Mouse (Mus musculus) erythroblast, embryonic 14.5 days (primary cell): ENCODE data around the gene Nacc2. TPM values are rescaled to one million over a fixed set of nuclear protein-coding genes. Genes with fewer than 3 reads are reported as not detected.

Experiments
- H3K27me3 ChIP-seq: 2 replicates; pipeline ENCODE4 v1.6.1; 2012; ENCODE audit warnings: inconsistent platforms; ENCODE audit not compliant: control insufficient read depth
- H3K36me3 ChIP-seq: 2 replicates; pipeline ENCODE4 v1.6.1; 2012; ENCODE audit warnings: mild to moderate bottlenecking, inconsistent platforms; ENCODE audit not compliant: control insufficient read depth
- H3K4me1 ChIP-seq: 2 replicates; pipeline ENCODE4 v1.6.1; 2012; ENCODE audit warnings: inconsistent platforms; ENCODE audit not compliant: control insufficient read depth
- H3K4me3 ChIP-seq: replicated peaks from 2 replicates; pipeline ENCODE3; 2012; ENCODE audit warnings: moderate library complexity, mild to moderate bottlenecking, inconsistent platforms
- H3K9me3 ChIP-seq: 2 replicates; pipeline ENCODE4 v1.6.1; 2012; ENCODE audit warnings: low read length, inconsistent platforms, mixed read lengths; ENCODE audit not compliant: control insufficient read depth
- GATA1 ChIP-seq: IDR thresholded peaks from 2 replicates; pipeline ENCODE4 v1.6.1; 2012; ENCODE audit warnings: low read length, inconsistent platforms, mixed read lengths
- TAL1 ChIP-seq: IDR thresholded peaks from 3 replicates; pipeline ENCODE4 v1.6.1; 2012; ENCODE audit warnings: low read length, inconsistent platforms, mixed read lengths
- polyA plus RNA-seq: library from polyadenylated mRNA; stranded (reverse); fragments of >175 nt; gene quantifications from 2 replicates; pipeline ENCODE4 v1.2.3, GENCODE M21; 2012

Gene Nacc2
- polyA plus RNA-seq, 1 experiment = 0.17 TPM

DNA sequence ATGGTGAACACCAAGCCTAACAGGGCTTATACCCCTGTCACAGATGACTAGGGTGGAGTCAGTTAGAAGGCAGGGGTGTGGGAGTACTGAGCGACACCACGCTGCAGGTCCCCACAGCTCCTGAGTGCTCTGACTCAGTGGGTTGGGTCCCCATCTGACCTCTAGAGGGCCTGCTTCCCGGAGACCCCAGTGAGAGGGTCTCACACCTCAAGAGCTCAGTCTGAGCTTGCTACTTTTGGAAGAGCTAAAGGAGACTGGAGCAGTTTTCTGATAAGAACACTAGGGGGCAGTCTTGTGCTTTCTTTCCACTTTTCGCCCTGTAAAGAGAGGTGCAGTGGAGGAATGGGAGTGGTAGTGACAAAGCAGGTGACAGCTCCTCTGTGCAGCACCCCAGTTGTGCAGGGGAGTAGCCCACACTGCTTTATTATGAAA is 30.9 kb upstream of the Nacc2 start:
- Histone ChIP-seq H3K4me3 (no peak overlapping the region), H3K4me1 (peaks cover 33% of the 10 kb centered on the region), H3K9me3 (no peaks in the 10 kb centered on the region), H3K27me3 (no peaks in the 10 kb centered on the region), H3K36me3 (peaks cover 2% of the 10 kb centered on the region)
- TF ChIP-seq GATA1 = no peak

DNA sequence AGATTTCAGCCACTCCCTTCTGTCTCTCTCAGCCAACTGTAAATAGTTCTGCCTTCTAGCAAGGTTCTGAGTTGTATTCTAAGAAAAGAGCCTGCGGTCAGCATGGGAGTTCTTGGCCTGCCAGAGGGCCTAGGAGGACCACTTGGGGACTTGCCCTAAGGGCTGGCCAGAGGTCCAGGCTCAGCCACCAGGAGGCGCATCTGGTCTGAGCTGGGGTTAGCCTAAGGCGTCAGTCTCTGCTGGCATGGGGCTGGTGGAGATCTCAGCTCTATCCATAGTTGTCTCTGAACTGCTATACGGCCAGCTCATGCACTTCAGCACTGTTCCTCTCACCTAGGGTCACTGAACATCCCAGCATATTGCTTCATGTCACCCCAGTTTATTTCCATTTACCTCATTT is 30.3 kb upstream of the Nacc2 start:
- H3K27me3 ChIP-seq = no peaks in the 10 kb centered on the region
- no peak overlapping the region for H3K4me3 ChIP-seq
- H3K9me3 ChIP-seq = no peaks in the 10 kb centered on the region
- TF ChIP-seq GATA1 = no peak
- TF ChIP-seq TAL1 = no peak
- peaks cover 33% of the 10 kb centered on the region for H3K4me1 ChIP-seq
- H3K36me3 ChIP-seq = peaks cover 2% of the 10 kb centered on the region

DNA sequence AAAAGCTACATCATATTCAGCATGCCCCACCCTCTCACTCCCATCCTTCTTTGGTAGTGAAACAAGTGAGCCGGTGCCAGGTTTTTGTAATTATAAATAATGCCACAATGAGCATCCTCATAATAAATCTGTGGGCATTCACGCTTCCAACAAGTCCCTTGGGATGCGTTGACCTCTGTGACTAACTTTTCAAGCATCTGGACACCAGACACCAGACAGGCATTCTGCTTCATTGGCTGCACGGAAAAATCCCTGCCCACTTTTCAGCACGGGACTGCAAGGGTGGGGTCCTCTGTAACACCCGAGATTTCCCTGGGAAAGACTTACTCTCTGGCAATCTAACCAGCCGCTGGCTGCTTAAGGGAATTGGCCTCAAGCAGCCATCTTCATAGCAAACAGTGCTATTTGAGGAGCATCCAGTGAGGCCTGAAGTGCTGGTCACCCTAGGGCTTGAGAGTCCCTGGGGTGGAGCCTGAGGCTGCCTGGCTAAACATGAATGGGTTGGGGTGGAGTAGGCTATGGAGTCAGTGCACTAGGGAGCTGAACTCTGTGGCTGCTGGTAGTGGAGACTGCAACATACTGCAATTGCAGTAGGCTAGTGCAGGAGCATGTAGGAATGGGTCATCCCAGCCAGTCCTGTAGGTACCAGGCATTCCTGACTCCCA is 24.8 kb upstream of the Nacc2 start:
- Histone ChIP-seq H3K4me3 (no peak overlapping the region), H3K4me1 (peaks cover 13% of the 10 kb centered on the region), H3K36me3 (peaks cover 25% of the 10 kb centered on the region), H3K27me3 (no peaks in the 10 kb centered on the region), H3K9me3 (no peaks in the 10 kb centered on the region)
- TF ChIP-seq TAL1 (no peak), GATA1 (no peak)

DNA sequence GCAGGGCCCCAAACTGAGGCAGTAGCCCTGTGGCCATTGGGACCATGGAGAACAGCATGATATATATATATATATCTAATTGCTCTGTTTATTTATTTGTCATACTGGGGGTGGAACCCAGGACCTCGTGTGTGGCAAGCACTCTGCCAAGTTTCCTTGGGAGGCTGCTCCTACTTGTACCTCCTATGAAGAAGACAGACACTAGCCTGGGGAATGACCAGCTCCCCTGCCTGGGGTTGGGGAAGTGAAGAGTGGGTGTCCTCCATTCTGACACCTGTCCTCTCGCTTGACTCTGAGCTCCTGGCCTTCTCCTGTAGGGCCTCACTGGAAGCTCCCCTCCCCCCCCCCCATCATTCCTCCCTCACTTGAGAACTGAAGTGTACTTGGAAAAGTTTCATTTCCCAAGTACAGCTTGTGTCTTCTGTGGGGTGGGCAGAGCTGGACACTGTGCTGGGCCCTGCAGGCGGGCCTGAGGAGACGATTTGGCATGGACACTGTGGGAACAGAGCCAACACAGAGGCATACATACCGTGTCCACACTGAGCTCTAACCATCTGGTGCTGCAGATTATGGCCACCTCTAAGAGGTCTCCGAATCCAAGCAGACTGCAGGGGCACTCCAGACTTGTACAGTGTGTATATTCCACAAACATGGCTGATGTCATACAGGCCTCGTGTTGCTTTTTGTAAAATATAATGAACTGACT is 23.5 kb upstream of the Nacc2 start:
- H3K9me3 ChIP-seq = no peaks in the 10 kb centered on the region
- H3K36me3 ChIP-seq = peaks cover 30% of the 10 kb centered on the region
- TF ChIP-seq GATA1 (no peak), TAL1 (no peak)
- peaks cover 16% of the 10 kb centered on the region for H3K4me1 ChIP-seq
- no peak overlapping the region for H3K4me3 ChIP-seq
- no peaks in the 10 kb centered on the region for H3K27me3 ChIP-seq

DNA sequence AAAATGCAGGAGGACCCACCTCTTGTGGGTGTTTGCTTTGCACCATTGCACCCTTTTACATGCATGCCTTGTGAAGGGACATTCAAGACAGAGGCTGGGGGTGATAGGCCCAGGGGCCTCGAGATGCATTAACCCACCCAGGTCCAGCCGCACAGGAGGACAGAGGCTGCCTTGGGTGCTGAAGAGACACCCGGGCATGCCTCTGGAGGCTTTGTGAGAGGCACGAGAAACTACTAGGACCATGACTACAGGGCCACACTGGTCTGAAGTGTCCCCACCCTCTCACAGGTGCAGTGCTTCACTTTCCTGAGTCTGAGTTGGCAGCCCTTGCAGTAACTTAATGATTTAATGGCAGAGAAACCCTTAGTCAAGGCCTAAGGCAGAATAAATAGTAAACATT is 22.1 kb upstream of the Nacc2 start:
- TF ChIP-seq GATA1 (no peak), TAL1 (no peak)
- Histone ChIP-seq H3K9me3 (no peaks in the 10 kb centered on the region), H3K27me3 (no peaks in the 10 kb centered on the region), H3K36me3 (peaks cover 28% of the 10 kb centered on the region), H3K4me3 (no peak overlapping the region), H3K4me1 (peaks cover 22% of the 10 kb centered on the region)

DNA sequence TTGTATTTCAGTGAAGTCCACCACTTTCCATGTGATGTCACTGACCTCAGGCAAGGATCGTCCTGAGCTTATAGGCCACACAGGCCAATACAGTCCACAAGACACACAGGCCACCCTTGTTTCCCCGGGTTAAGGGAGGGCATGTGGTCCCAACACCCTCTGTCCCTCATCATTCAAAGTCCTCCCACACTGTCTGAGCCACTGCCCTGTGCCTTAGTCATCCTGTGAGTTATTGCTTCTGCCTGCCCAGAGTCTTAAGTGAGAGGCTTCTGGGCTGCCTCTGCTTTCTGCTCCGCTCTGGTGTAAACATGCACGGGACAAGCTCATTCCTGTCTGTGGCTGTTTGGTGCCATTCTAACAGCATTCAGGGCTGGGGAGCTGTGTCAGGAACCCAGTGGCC is 21.3 kb upstream of the Nacc2 start:
- H3K27me3 ChIP-seq = no peaks in the 10 kb centered on the region
- H3K9me3 ChIP-seq = no peaks in the 10 kb centered on the region
- no peak overlapping the region for H3K4me3 ChIP-seq
- TF ChIP-seq TAL1 = no peak
- TF ChIP-seq GATA1 = no peak
- peaks cover 27% of the 10 kb centered on the region for H3K4me1 ChIP-seq
- H3K36me3 ChIP-seq = peaks cover 28% of the 10 kb centered on the region

DNA sequence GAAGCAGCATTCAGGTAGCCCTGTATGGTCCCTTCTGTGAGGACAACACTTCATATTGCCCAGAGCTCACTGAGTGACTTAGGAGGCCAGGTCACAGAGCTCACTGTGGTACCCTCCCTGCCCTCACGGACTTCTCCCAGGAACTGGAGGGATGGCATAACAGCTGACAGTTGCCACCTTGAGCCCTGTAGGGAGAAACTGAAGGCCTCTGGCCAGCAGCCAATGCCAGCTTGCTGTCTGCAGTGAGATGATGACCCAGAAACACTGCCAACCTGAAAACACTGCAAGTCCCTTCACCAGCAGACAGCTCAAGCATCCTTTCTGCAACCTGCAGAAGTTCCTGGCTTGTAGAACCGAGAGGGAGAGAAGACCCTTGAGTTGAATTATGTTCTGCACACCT is 20.5 kb upstream of the Nacc2 start:
- H3K4me1 ChIP-seq = peaks cover 35% of the 10 kb centered on the region

DNA sequence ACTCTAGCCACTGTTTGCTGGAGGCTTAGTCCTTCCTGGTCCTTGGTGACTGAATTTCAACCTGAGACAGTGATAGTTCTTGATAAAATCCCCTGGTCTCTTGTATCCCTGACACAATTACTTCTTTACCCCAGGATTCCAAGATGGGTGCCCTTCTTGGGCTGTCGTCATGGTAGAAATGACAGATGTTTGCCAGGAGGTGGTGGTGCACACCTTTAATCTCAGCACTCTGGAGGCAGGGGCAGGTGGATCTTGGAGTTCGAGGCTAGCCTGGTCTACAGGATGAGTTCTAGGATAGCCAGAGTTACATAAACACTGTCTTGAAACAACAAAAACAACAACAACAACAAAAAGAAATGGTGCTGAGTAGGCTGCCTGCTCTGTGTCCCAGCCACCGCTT is 20.0 kb upstream of the Nacc2 start:
- Histone ChIP-seq H3K4me1 (peaks cover 38% of the 10 kb centered on the region), H3K36me3 (peaks cover 39% of the 10 kb centered on the region)
- TF ChIP-seq GATA1 (no peak), TAL1 (no peak)

More for the DNA sequence above, 20.5 kb upstream of the Nacc2 start:
- Histone ChIP-seq H3K27me3 (no peaks in the 10 kb centered on the region), H3K36me3 (peaks cover 34% of the 10 kb centered on the region), H3K4me3 (no peak overlapping the region), H3K9me3 (no peaks in the 10 kb centered on the region)
- TF ChIP-seq TAL1 = no peak
- no peak for TF ChIP-seq GATA1

DNA sequence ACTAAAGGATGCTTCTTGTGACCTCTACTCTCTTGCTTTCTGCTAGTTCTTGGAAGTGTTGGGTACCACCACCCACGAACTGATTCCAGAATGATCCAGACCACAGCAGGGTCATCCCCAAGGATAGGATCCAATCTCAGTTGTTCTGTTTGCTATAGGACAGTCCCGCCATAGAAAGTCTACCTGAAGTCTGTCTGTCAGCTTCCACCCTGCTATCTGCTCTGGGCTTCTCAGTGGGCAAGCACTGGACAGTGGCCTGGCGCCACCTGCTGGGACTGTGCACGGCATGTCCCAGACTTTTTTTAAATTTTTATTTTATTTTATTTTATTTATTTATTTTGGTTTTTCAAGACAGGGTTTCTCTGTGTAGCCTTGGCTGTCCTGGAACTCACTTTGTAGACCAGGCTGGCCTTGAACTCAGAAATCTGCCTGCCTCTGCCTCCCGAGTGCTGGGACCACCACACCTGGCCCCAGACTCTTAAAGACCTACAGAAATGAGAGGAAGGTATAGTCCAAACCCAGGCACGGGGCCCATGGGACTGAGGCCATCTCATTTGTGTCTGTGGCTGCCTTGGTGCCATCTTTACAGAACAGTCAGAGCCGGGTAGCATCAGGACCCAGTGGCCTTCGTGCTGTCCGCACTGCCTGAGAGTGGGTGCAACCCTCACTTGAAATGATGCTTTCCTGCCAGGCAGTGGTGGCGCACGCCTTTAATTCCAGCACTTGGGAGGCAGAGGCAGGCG is 19.0 kb upstream of the Nacc2 start:
- Histone ChIP-seq H3K27me3 (no peaks in the 10 kb centered on the region), H3K9me3 (no peaks in the 10 kb centered on the region), H3K36me3 (peaks cover 48% of the 10 kb centered on the region), H3K4me3 (no peak overlapping the region), H3K4me1 (peaks cover 47% of the 10 kb centered on the region)
- no peak for TF ChIP-seq GATA1
- no peak for TF ChIP-seq TAL1

More for the DNA sequence above, 20.0 kb upstream of the Nacc2 start:
- H3K27me3 ChIP-seq = no peaks in the 10 kb centered on the region
- H3K9me3 ChIP-seq = no peaks in the 10 kb centered on the region
- H3K4me3 ChIP-seq = no peak overlapping the region
